Mouse (Mus musculus) induced T-regulatory cell, adult 2 months (primary cell): ENCODE data around the gene Smim20.
A peak's percentile ranks its signal among the peaks of the same experiment; 100 is the strongest.

ENCODE experiments used
- DNase-seq: peaks from one replicate; pipeline ENCODE4 v3.0.0-alpha.2; 2012; ENCODE audit warnings: low read depth

Smim20 gene

DNA sequence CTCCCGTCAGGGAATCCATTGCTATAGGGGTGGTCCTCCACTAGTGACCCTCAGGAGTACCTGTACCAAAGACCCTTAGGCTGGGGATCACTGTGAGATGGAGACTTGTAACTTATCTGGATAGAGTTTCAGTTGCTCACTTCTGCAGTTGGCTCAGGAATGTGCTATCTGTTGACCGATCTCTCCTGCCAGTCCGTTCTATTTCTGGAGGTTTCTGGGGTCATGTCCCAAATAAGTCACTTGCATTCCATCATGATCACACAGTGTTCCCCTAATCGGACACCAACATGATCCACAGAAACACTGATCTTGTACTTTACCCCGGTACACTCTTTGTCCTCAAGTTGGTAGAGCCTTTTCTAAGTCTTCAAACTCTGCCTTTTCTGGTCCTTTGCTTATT is 40.6 kb downstream of the Smim20 start:
- no peak for DNase-seq

DNA sequence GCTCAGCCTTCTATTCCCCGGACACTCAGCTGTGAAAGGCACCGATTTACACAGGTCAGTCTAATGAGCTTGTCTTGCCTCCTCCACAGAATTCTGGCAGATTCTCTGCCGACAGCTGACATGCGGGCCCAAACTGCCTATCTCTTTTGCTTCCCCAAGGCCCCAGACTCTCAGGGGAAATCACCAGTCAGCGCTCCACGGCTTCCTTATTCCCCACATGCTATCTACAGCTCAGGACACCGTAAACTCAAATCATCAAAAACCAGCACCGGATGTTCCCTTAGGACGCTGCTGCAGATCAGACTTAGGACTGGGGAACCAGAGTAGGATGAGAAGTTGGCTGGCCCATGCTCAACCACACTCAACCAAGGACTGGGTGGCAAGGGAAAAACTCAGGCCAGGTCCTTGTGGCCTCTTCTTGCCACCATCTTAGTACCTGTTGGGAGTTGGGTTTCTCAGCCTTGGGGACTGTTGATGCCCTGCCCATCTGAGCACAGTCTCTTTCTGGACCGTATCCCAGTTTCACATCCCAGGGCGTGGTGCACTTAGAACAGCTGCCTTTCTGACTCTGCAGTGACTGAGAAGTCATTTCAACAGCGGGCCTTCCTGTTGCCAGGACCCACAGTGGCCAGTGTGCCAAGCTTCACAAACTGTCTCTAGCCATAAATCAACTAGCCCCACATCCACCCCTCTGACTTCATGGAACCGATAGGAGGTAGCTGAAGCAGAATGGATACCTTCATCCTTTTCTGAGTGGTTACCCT is 47.7 kb downstream of the Smim20 start:
- no peak for DNase-seq

DNA sequence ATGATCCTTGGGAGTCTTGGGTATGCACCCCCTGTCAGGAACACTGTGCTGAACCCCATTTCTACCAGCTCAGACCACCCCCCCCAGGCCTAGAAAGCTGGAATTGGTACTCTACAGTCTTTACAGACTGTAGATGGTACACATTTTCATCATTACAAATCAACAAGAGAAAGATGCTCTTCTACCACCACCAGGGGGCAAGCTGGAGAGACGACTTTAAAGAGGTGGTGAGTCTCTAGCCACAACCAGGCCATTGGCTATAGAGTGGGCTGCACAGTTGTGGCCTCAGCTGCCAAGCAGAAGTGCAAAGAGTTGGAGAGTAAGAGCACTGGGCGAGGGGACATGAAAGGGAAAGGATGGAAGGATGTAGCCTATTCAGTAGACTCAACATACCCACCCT is 48.9 kb downstream of the Smim20 start:
- peak; percentile 13 for DNase-seq

DNA sequence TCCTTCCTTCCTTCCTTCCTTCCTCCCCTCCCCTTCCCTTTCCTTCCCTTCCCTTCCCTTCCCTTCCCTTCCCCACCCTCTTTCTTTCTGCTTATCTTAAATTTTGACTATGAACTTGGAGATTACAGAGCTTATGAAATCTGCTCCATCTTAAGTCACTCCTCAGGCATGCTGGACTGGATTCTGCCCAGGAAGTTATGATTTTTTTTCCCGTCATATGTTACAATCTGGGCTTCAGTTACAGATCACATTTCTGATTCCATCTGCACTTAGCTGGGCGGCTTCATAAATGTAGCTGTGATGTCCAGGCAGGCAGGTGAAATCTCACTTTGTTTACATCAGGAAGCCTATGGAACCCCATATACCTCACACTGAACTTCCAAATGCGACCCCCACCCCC is 50.5 kb downstream of the Smim20 start:
- no peak for DNase-seq

DNA sequence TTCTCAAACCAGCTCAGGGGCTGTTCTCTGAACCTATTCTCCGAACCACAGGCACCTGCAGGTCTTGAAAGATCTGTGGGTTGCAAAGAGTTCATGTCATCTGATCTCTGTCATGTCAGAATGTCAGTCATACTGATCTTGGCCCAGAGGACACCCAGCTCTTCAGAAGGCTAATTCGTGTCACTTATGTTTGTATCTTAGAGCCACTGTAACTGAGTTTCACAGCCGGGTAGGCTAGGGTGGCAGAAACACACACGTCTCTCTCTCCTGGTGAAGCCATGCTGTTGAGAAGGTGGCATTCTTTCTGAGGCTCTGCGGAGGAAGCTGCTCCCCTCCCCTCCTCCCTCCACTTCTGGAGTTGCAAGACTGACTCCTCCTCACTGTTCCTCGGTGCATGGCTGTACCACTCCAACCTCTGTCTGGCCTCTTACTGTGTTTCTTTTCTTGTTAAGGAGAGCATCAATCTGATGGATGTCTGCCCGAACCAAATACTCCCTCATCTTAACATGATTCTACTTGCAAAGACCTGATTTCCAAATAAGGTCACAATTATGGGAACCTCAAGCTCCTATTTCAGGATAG is 51.1 kb downstream of the Smim20 start:
- no peak for DNase-seq

DNA sequence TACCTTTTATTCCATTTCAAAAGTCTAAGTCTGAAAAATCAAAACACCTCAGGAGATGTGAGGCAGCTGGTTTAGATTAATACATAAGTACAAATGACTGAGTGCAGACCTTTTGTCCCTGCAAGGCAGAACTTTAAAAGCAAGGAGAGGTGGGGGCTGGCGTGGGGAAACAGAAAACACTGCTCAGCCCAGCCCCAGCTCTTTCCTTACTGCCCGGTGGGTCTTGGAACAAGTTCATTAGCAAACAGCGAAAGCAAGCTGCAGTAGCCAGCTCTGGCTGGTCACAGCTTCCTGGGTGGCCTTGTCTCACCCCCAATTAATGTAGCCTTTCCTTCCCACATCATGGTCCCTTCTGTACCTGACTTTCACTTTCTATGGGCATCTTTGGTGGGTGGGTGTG is 53.4 kb downstream of the Smim20 start:
- no peak for DNase-seq

DNA sequence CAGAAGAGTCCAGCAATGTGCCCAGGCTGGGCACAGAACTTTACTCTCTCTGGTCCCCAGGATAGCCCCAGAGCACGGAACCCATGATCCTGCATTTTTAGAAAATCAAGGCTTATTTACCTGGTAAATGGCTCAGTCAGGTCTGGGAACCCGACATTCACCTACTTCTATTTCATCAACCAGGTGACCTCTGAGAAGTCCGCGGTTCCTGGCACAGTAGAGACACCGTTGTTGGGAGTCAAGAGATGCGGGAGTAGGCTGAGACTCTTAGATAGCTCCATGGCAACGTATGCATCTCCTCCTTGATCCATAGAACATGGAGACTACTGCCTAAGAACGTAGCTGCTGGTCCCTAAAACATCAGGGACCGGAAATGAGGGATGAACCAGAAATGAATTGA is 55.0 kb downstream of the Smim20 start:
- no peak for DNase-seq

DNA sequence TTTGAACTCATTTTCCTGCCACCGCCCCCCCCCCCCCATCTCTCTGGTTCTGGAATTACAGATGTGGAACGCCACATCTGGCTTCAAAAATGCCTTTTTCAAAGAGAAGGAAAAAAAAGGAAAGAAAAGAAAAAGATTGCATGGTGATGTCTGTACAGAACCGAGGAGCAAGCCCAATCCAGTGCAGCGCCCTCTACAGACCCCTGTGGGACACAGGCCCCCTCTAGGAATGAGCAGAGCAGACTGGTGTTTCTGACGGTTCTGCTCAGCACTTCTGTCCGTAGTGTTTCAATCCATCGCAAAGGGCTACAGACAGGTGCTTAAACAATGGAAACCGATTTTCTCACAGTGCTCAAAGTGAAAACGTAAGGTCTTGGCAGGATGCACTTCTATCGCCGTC is 55.6 kb downstream of the Smim20 start:
- DNase-seq, result no peak

DNA sequence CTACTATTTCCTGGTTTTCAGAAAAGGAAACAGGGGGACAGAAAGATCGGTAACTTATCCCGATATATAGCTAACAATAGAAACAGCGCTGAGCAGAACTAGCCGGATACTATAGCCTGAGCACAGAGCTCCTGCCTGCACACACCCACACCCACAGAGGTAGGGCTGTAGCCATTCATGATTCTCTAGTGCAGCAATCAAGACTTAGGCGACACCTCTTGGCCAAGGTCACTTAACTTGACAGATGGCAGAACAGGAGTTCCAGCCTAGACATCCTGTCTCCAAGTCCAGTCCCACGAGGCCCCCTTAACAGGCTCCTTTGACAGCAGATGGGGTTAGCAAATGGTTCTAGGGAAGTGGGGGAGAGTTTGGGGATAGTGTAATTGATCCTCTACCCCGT is 56.2 kb downstream of the Smim20 start:
- no peak for DNase-seq

DNA sequence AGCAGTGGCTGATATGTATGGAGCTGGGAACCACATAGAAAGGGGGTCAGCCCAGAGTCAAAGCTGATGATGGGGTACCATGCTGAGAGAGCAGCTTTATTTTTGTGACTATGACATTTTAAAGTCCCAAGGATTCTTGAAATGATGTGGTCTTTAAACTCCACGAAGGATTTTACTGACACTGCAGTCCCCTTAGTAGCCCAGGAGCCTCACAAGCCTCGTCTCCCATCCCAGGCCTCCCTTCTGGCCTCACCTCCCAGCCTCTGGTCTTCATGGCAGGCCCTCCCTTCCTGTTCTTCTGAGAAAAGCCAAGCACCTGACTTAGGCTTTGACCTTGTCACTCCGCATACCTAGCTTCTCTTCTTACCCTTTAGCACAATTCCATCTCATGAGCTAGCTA is 57.4 kb downstream of the Smim20 start:
- DNase-seq, result no peak

DNA sequence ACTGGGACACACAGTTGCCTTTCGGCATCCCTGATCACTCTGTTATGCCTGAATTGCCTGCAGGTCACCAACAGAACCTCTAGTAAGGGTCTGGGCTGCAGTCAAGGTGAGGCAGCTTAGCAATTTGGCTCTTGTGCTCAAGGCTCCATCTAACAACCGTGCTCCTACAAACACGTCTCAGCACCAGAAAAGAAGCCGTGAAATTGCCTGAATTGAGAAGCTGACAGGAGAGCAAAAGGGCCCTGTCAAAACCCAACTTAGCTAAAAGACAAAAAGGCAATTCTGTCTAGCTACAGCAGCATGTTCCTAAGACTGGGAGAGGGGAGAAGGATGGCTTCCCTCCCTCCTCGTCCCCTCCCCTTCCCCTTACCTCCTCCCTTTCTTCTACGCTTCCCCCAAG is 57.9 kb downstream of the Smim20 start:
- DNase-seq, result no peak

DNA sequence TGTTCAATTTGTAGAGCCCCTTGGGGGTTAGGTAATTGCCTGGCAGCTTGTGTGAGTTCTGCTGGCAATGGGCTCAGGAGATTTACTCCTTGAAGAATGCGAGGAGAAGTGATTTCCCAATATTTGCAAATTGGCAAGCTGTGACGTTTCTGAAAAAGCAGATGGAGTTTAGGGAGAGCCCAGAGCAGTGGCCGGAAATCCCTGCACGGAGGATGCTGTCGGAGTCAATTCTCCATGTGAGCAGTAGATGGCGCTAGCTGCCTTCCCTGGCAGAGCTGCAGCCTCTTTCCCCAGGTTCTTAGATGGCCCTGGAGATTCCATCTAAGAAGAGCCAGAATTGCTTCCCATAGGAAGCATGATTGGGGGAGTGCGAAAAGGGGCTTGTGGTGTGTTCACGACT is 59.1 kb downstream of the Smim20 start:
- DNase-seq, result peak; percentile 67

DNA sequence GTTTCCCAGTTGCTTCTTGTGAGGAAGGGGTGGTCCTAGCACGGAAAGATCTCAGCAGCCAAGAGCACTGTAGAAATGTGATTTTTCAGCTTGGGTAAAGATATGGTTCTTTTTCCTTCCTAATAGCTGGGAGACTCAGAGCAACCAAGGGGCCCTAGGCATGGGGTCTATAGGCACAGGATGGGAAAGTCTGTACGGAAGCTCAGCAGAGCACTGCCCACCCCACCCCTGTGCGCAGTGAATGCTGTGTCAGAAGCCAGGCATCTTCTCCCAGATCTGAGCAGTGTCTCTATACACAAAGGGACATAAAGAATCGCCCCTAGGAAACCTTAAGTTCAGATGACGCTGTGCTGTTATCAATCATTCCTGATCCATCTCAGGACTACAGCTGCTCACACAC is 59.6 kb downstream of the Smim20 start:
- no peak for DNase-seq
